Mouse (Mus musculus): ENCODE measurements around the gene Vmn2r87.
"Not testable (repeated sequence)": the region's sequence is repeated elsewhere in the genome, so short reads cannot be mapped to it uniquely, and the experiment has no call there.

Gene Vmn2r87

GRCm38 (mm10) chr10:130497296-130497695 lies at the start of gene Vmn2r87:
Vmn2r87 (minus strand) TSS chr10:130497396.
- no peak for DNase-seq

DNA sequence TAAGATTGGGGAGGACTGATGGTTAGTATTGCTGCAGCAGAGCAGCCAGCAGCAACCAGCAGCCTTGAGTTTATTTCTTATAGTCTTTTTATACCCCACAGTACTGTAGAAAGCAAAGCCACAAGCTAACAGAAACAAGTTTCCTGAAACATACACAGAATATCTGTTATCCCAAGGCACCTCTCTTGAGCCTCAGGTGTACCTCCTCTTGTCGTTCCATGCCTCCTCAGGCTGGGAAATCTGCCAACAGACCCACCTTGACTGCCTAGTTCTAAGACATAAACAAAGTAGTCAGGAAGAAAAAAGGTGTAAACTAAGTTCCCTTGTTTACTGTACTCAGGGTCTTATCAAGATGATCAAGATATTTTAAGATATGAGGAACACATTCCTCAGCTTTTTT lies 47.1 kb upstream of the Vmn2r87 start:
- DNase-seq, result not testable (repeated sequence)

GRCm38 (mm10) chr10:130541931-130542691 lies 44.9 kb upstream of the Vmn2r87 start:
- peak; percentile 82 to 88 for DNase-seq

DNA sequence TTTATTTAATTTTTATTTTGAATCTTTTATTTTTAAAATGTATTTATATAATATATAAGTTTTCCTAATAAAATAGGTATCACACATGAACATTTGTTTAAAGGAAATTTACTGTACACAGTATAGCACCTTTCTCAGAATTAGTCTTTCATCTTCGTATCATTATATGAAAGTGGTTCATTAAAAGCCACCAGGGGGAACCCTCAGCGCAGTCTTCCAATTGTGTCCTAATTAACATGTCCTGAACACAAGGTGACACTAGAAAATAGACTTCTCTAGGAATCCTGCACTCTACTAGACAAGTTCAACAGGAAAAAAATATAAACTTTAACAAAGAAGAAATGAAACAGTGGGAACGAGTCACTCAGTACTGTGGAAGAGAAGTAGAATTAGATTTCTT lies 38.9 kb upstream of the Vmn2r87 start:
- DNase-seq, result peak in 1 of 2 experiments; percentile 35

DNA sequence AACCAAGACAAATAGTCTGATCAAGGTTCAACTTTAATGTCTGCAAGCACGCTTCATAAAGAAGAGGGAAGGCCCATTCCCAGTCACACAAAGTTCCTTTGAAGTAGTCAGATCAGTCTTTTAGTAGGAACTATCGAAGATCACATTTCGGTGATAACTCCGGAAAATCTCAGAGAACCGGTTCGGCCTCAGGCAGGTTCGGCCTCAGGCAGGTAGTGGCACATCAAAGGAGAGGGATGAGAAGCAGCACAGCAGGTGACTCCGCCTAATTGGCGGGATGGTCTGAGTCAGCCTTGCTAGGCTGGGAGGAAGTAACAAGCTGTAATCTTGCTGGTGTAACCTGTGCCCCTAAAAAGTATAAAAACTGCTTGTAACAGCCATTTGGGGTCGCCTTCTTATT lies 30.7 kb upstream of the Vmn2r87 start:
- no peak for DNase-seq

- peak; percentile 19 to 36 for DNase-seq
These were observed 26.9 kb downstream of the Vmn2r87 start for GRCm38 (mm10) chr10:130470311-130470760.

DNA sequence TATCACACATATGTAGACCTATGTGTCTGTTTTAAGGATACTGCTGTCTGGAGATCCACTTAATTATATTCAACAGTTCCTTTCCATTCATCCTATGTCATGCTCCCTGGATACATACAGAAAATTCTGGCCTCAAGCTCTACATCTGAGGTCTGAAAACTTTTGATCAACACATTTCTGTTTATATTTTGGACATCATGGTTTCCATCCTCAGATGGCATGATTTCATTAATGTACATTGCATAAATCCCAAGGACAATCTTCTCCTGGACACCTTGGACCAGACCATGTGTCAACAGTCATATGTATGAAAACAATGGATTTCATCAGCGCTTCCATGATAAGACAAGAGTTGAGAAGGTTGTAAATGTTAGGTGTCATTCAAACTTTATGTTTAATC lies 41.2 kb downstream of the Vmn2r87 start, which contains the start of gene Vmn2r86:
Gene Vmn2r86 (minus strand): TSS at position 101 of the 400 bp plus-strand sequence.
- DNase-seq, result not testable (repeated sequence)

- DNase-seq, result peak; percentile 1 to 3
These were observed 52.4 kb downstream of the Vmn2r87 start for GRCm38 (mm10) chr10:130444776-130445175.

DNA sequence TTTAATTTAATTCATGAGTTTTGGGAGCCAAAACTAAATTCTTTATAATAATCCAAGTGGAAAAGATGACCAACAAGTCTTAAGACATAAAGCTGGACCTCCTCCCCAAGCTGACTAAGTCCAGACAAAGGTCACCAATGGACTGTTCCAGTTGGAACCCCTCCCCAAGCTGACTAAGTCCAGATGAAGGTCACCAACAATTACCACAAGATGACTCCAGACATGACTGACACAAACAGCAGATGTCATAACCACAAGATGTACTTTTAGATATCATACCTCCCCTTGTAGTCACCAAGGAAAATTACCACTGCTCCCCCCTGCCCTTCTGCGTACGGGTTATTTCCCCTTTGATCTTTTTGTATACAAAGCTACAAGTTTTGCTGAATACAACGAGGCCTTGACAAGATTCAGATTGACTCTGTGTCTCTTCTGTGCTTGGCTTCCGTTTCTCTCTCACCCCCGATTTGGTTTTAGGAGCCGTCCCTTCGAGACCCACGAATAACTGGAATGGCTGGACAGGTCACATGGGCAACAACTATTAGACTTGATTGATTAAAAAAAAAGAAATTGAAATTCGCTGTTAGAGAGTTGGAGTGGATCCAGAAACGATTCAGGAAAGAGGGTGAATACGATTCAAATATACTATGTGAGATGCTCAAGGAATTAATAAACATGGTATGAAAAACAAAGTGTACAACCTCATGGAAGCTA lies 62.9 kb downstream of the Vmn2r87 start:
- not testable (repeated sequence) for DNase-seq

GRCm38 (mm10) chr10:130429603-130430002 lies 67.6 kb downstream of the Vmn2r87 start, which contains the start of gene Vmn2r85:
Vmn2r85 (minus strand) TSS chr10:130429703.
- DNase-seq, result not testable (repeated sequence)

DNA sequence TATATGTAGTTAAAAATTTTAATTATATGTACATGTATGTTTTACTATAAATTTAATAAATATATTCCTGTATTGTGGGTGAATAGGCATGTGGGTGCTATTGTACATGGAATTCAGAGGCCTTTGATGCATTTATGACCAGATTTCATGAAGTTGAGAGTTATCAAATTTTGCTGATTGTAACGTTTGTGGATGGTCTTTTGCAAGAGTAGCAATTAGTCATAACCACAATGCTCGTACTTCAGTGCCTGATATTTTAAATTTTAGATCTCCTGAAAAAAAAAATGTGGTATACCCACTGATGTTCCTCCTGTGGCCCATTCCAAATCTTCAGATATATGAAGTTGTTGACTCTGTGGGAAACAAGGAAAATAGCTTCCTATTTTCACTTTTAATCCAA lies 74.8 kb downstream of the Vmn2r87 start:
- not testable (repeated sequence) for DNase-seq
